Mouse (Mus musculus): ENCODE results near the gene Depp1.

GRCm38 (mm10) chr6:116607230-116607629, 43.2 kb upstream of the Depp1 start:
- TF ChIP-seq POLR2A (IDR thresholded peaks at IDR 0.05; ENCODE audit: control insufficient read depth, low read depth, low read length), result no peak
- no peak for TF ChIP-seq CTCF (IDR thresholded peaks at IDR 0.05; ENCODE audit: control insufficient read depth, insufficient read depth, insufficient replicate concordance, low read depth, low read length)

Measured in testis, adult 2 months (tissue).